Mouse (Mus musculus) embryonic facial prominence, embryonic 14.5 days (tissue): Measurements from ENCODE around the gene Cep55. TPM values are rescaled to one million over a fixed set of nuclear protein-coding genes. Genes with fewer than 3 reads are reported as not detected.

Experiments used
- ATAC-seq: fragments of 200-750 bp; cut with Nextera tagmentation; 2 replicates; pipeline ENCODE4 v1.8.0; 2017; ENCODE audit warnings: low read depth, moderate number of reproducible peaks, moderate TSS enrichment
- DNase-seq: peaks from one replicate; pipeline ENCODE4 v3.0.0-alpha.2; 2015; ENCODE audit warnings: low spot score
- H3K27ac ChIP-seq: fragments of 300-500 bp; sonication (generic); replicated peaks from 2 replicates; pipeline ENCODE4 v1.5.1; 2014; ENCODE audit warnings: low read depth, mild to moderate bottlenecking, low read length, moderate library complexity
- H3K27me3 ChIP-seq: fragments of 300-500 bp; sonication (generic); replicated peaks from 2 replicates; pipeline ENCODE4 v1.6.1; 2014; ENCODE audit warnings: low read length; ENCODE audit not compliant: control insufficient read depth, insufficient read depth
- H3K36me3 ChIP-seq: fragments of 300-500 bp; sonication (generic); 2 replicates; pipeline ENCODE4 v1.6.1; 2014; ENCODE audit warnings: low read length, mixed read lengths; ENCODE audit not compliant: control insufficient read depth, insufficient read depth
- H3K4me1 ChIP-seq: fragments of 300-500 bp; sonication (generic); 2 replicates; pipeline ENCODE4 v1.6.1; 2014; ENCODE audit warnings: antibody characterized with exemption, low read length; ENCODE audit not compliant: control insufficient read depth, insufficient read depth
- H3K4me2 ChIP-seq: fragments of 300-500 bp; sonication (generic); 2 replicates; pipeline ENCODE4 v1.6.1; 2014; ENCODE audit warnings: low read depth, mild to moderate bottlenecking, low read length, moderate library complexity, mixed read lengths
- H3K4me3 ChIP-seq: fragments of 300-500 bp; sonication (generic); 2 replicates; pipeline ENCODE4 v1.5.1; 2014; ENCODE audit warnings: low read depth, mild to moderate bottlenecking, low read length
- H3K9ac ChIP-seq: fragments of 300-500 bp; sonication (generic); 2 replicates; pipeline ENCODE4 v1.6.1; 2014; ENCODE audit warnings: low read depth, mild to moderate bottlenecking, low read length, moderate library complexity, mixed read lengths
- H3K9me3 ChIP-seq: fragments of 300-500 bp; sonication (generic); 2 replicates; pipeline ENCODE4 v1.6.1; 2016; ENCODE audit warnings: low read length; ENCODE audit not compliant: control insufficient read depth
- WGBS: fragments of 180-500 bp; shearing (Covaris S2); extraction: QIAGEN DNeasy Blood & Tissue Kit; methylation state at CpG from one replicate; pipeline ENCODE4 v1.1.7; 2014; 5-methylcytosine and 5-hydroxymethylcytosine counted together
- polyA plus RNA-seq: library from polyadenylated mRNA; unstranded; fragments of >200 nt; fragmentation: Nextera tagmentation; extraction: Ambion mirVana; gene quantifications from 2 replicates; pipeline ENCODE4 v1.2.1, GENCODE M21; 2014

The Cep55 gene
- polyA plus RNA-seq, 1 experiment from 2014 or later: 18.2 TPM

DNA sequence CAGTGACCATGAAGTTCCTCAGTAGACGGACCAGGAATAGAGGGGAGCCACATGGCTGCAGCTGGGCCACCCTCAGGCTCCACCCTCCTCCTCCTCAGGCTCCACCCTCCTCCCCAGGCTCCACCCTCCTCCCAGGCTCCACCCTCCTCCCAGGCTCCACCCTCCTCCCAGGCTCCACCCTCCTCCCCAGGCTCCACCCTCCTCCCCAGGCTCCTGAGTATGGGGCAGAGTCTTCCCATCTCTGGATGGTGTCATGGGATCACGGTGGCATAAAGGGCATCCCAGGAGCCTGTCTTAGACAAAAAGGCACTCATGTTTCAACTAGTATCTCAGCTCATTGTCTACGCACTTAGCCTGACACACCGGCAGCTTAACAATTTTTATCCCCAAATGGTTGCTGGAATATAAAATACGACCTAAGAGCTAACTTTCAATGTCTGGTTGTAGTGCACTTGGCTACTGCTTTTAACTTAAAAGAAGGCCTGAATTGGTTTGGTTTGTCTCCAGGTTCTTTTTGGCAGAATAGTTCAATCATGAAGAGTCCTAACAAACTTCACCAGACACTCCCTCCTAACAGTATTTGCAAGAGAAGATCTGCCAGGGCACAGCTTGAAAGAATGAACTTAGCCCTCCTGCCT, 65.4 kb downstream of the Cep55 start:
- peaks cover 25% of the 10 kb centered on the region for H3K27me3 ChIP-seq
- no peaks in the 10 kb centered on the region for H3K9me3 ChIP-seq
- WGBS: 83% methylated on average over 5 of the region's 5 CpGs
- no peak overlapping the region for H3K27ac ChIP-seq
- H3K36me3 ChIP-seq: no peaks in the 10 kb centered on the region
- no peak overlapping the region for H3K4me2 ChIP-seq
- H3K4me3 ChIP-seq: no peak overlapping the region
- no peaks in the 10 kb centered on the region for H3K4me1 ChIP-seq
- ATAC-seq: no peak
- no peak for DNase-seq
- H3K9ac ChIP-seq: no peak overlapping the region

DNA sequence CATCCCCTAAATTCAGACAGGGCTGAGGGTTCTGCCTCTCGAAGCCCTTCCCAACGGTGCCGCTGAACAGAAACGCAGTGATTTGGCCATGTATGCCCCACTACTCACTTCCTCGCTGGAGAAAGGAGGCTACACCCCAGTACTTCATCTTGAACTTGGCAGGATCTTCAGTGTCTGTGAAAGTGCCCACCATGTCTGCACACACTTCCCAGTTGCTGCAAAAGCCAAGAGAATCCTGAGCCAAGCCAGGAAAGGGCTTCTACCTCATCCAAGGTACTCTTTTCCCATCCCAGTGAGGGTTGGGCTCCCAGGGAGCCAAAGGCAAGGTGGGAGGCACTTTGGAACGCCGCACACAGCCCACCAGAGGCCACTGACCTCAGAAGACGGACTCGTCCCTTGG, 69.1 kb downstream of the Cep55 start:
- no peak overlapping the region for H3K9ac ChIP-seq
- no peaks in the 10 kb centered on the region for H3K4me1 ChIP-seq
- 30% methylated on average over 9 of the region's 9 CpGs for WGBS
- H3K27ac ChIP-seq: no peak overlapping the region
- no peaks in the 10 kb centered on the region for H3K9me3 ChIP-seq
- peak overlapping the region; percentile 57 for H3K4me3 ChIP-seq
- DNase-seq: no peak
- H3K4me2 ChIP-seq: peak overlapping the region; percentile 91
- H3K27me3 ChIP-seq: peaks cover 25% of the 10 kb centered on the region
- no peaks in the 10 kb centered on the region for H3K36me3 ChIP-seq
- ATAC-seq: no peak; the same call in 1 of the 2 replicates

Other genes with a start within 250 kb of the Cep55 start
- 24.0 and 24.6 TPM in 2 replicates for gene Myof, start 11.4 kb upstream of the Cep55 start, polyA plus RNA-seq
- gene Ffar4, start 42.1 kb downstream of the Cep55 start, polyA plus RNA-seq: 0.52 and 0.56 TPM in 2 replicates
- 18.3 and 20.9 TPM in 2 replicates for gene Rbp4, start 70.3 kb downstream of the Cep55 start, polyA plus RNA-seq
- not detected in 2 replicates for gene Pde6c, start 77.8 kb downstream of the Cep55 start, polyA plus RNA-seq
- 26.0 and 27.3 TPM in 2 replicates for gene Fra10ac1, start 169.1 kb downstream of the Cep55 start, polyA plus RNA-seq
- 5.9 and 6.1 TPM in 2 replicates for gene Lgi1, start 209.5 kb downstream of the Cep55 start, polyA plus RNA-seq